Mouse (Mus musculus): ENCODE results near the gene Mea1. TPM values are rescaled to one million over a fixed set of nuclear protein-coding genes. Genes with fewer than 3 reads are reported as not detected.

Gene Mea1
- 11.7 TPM for polyA plus RNA-seq (2014; fragmentation: Illumina TruSeq; extraction: RNeasy Lipid Tissue Mini Kit (QIAGEN cat#74804); ENCODE audit: low read depth, low replicate concordance)

GRCm38 (mm10) chr17:46678416-46678815, at the start of gene Mea1:
TSS of gene Mea1 (plus strand) at chr17:46678793.

GRCm38 (mm10) chr17:46645561-46646321, 32.9 kb upstream of the Mea1 start, which contains the start of the genes Klc4 and Mrpl2:
TSS of gene Klc4 (minus strand) at chr17:46646022.
TSS of gene Mrpl2 (plus strand) at chr17:46646229.

GRCm38 (mm10) chr17:46650232-46651031, 28.2 kb upstream of the Mea1 start, which contains the start of gene Cul7:
TSS of gene Cul7 (plus strand) at chr17:46650337.

DNA sequence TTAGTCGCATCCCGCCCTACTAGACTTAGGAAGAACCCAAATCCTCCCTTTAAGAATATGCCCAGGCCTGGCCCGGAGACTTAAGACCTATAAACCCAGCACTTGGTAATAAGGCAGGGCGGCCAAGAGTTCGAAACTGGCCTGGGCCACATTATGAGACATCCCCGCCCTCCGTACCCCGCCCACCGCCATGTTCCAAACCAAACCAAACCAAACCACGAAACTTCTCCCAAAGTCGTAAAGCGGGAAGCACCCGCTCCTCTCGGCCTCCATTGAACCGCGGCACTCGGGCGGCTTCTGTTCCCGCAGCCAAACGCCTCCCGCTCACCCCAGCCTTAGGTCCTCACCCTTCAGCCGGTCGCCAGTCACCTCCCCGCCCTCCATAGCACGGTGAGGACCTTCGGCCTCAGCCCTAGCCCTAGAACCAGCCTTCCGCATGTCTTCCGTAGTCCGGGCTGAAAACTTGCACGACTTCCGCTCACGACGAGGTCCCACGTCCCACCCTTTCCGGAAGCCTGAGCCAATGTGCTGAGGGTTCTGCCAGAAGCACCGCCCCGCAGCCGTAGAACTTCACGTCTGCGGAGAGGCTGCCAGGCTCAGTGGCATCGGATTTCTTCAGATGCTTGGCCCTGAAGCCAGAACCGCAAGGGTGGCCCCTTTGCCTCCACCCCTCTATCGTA, 4.6 kb upstream of the Mea1 start, which contains the start of gene Rrp36:
Gene Rrp36 (minus strand): TSS at position 503 of the 680 bp plus-strand sequence.

DNA sequence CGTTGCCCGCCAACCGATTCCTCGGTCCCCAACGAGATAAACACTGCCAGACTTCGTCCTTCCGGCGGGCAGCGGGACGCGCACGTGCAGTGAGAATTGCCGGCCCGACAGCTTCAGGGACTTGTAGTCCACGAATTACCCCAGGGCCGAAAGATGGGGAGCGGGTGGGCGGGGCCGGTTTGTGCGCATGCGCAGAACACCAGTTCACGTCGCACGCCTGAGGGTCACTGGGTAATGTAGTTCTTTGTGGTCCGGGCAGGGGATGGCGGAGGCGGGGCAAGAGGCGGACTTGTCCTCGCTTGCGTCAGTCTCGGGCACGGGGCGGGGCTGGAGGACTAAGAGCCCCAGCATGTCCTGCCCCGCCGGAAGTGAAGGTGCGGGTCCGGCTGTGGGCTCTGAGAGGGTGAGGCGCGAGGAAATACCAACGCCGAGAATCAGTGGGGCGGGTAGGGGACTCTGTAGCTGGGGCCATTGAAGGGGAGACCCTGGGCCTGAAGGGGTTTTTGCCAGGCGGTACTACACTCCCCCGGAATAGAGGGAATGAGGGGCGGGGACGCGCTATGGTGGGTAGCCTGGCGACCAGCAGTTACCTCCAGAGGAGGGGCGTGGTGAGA, 2.3 kb downstream of the Mea1 start, which contains the start of gene Klhdc3:
Gene Klhdc3 (minus strand): TSS at position 155 of the 614 bp plus-strand sequence.

GRCm38 (mm10) chr17:46704887-46705835, 26.6 kb downstream of the Mea1 start, which contains the start of gene Ppp2r5d:
TSS of gene Ppp2r5d (minus strand) at chr17:46705111.

GRCm38 (mm10) chr17:46710959-46711597, 32.5 kb downstream of the Mea1 start, which contains the start of gene Pex6:
TSS of gene Pex6 (plus strand) at chr17:46711463.

DNA sequence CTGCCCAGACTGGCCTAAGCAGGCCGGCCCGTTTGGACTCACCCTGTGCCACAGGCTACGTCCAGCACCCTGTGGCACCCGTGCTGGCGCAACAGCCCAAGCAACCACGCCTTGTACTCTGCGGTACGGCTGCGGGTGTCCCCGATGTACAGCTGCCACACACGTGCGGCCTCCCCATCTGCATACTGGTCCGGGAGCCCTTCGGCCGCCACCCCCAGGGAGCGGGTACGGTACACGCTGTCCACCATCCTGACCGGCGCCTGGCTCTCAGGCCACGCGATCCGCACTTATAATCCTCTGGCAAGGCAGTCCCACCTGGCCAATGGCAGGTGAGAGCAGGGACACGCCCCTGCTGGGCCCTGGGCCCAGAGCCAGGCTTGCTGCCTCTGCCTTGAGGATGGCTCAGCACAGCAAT, 50.3 kb downstream of the Mea1 start, which contains the start of gene Gnmt:
Gene Gnmt (minus strand): TSS at position 265 of the 415 bp plus-strand sequence.

Other genes with a start within 250 kb of the Mea1 start
- gene Crip3, start 249.9 kb upstream of the Mea1 start, polyA plus RNA-seq (2014; fragmentation: Illumina TruSeq; extraction: RNeasy Lipid Tissue Mini Kit (QIAGEN cat#74804); ENCODE audit: low read depth, low replicate concordance), result not detected
- gene Slc22a7, start 240.3 kb upstream of the Mea1 start, polyA plus RNA-seq (2014; fragmentation: Illumina TruSeq; extraction: RNeasy Lipid Tissue Mini Kit (QIAGEN cat#74804); ENCODE audit: low read depth, low replicate concordance), result 3.3 TPM
- gene Ttbk1, start 191.1 kb upstream of the Mea1 start, polyA plus RNA-seq (2014; fragmentation: Illumina TruSeq; extraction: RNeasy Lipid Tissue Mini Kit (QIAGEN cat#74804); ENCODE audit: low read depth, low replicate concordance), result 0.05 TPM
- gene Dnph1, start 182.1 kb upstream of the Mea1 start, polyA plus RNA-seq (2014; fragmentation: Illumina TruSeq; extraction: RNeasy Lipid Tissue Mini Kit (QIAGEN cat#74804); ENCODE audit: low read depth, low replicate concordance), result 3.6 TPM
- 0.87 TPM for gene Cul9, start 132.4 kb upstream of the Mea1 start, polyA plus RNA-seq (2014; fragmentation: Illumina TruSeq; extraction: RNeasy Lipid Tissue Mini Kit (QIAGEN cat#74804); ENCODE audit: low read depth, low replicate concordance)
- 0.29 TPM for gene Srf, start 122.6 kb upstream of the Mea1 start, polyA plus RNA-seq (2014; fragmentation: Illumina TruSeq; extraction: RNeasy Lipid Tissue Mini Kit (QIAGEN cat#74804); ENCODE audit: low read depth, low replicate concordance)
- gene Ptk7, start 49.3 kb upstream of the Mea1 start, polyA plus RNA-seq (2014; fragmentation: Illumina TruSeq; extraction: RNeasy Lipid Tissue Mini Kit (QIAGEN cat#74804); ENCODE audit: low read depth, low replicate concordance), result not detected
- gene Klc4, start 32.8 kb upstream of the Mea1 start, polyA plus RNA-seq (2014; fragmentation: Illumina TruSeq; extraction: RNeasy Lipid Tissue Mini Kit (QIAGEN cat#74804); ENCODE audit: low read depth, low replicate concordance), result 1.0 TPM
- 3.9 TPM for gene Mrpl2, start 32.6 kb upstream of the Mea1 start, polyA plus RNA-seq (2014; fragmentation: Illumina TruSeq; extraction: RNeasy Lipid Tissue Mini Kit (QIAGEN cat#74804); ENCODE audit: low read depth, low replicate concordance)
- gene Cul7, start 28.5 kb upstream of the Mea1 start, polyA plus RNA-seq (2014; fragmentation: Illumina TruSeq; extraction: RNeasy Lipid Tissue Mini Kit (QIAGEN cat#74804); ENCODE audit: low read depth, low replicate concordance), result 0.19 TPM
- 3.1 TPM for gene Rrp36, start 4.4 kb upstream of the Mea1 start, polyA plus RNA-seq (2014; fragmentation: Illumina TruSeq; extraction: RNeasy Lipid Tissue Mini Kit (QIAGEN cat#74804); ENCODE audit: low read depth, low replicate concordance)
- gene Klhdc3, start 2.1 kb downstream of the Mea1 start, polyA plus RNA-seq (2014; fragmentation: Illumina TruSeq; extraction: RNeasy Lipid Tissue Mini Kit (QIAGEN cat#74804); ENCODE audit: low read depth, low replicate concordance), result 6.7 TPM
- gene Ppp2r5d, start 26.3 kb downstream of the Mea1 start, polyA plus RNA-seq (2014; fragmentation: Illumina TruSeq; extraction: RNeasy Lipid Tissue Mini Kit (QIAGEN cat#74804); ENCODE audit: low read depth, low replicate concordance), result 6.5 TPM
- gene Pex6, start 32.7 kb downstream of the Mea1 start, polyA plus RNA-seq (2014; fragmentation: Illumina TruSeq; extraction: RNeasy Lipid Tissue Mini Kit (QIAGEN cat#74804); ENCODE audit: low read depth, low replicate concordance), result 0.90 TPM
- gene Gnmt, start 50.4 kb downstream of the Mea1 start, polyA plus RNA-seq (2014; fragmentation: Illumina TruSeq; extraction: RNeasy Lipid Tissue Mini Kit (QIAGEN cat#74804); ENCODE audit: low read depth, low replicate concordance), result 173 TPM
- gene Cnpy3, start 73.4 kb downstream of the Mea1 start, polyA plus RNA-seq (2014; fragmentation: Illumina TruSeq; extraction: RNeasy Lipid Tissue Mini Kit (QIAGEN cat#74804); ENCODE audit: low read depth, low replicate concordance), result 2.3 TPM
- gene Ptcra, start 84.9 kb downstream of the Mea1 start, polyA plus RNA-seq (2014; fragmentation: Illumina TruSeq; extraction: RNeasy Lipid Tissue Mini Kit (QIAGEN cat#74804); ENCODE audit: low read depth, low replicate concordance), result not detected
- gene 2310039H08Rik, start 93.8 kb downstream of the Mea1 start, polyA plus RNA-seq (2014; fragmentation: Illumina TruSeq; extraction: RNeasy Lipid Tissue Mini Kit (QIAGEN cat#74804); ENCODE audit: low read depth, low replicate concordance), result 19.9 TPM
- 34.9 TPM for gene Rpl7l1, start 103.9 kb downstream of the Mea1 start, polyA plus RNA-seq (2014; fragmentation: Illumina TruSeq; extraction: RNeasy Lipid Tissue Mini Kit (QIAGEN cat#74804); ENCODE audit: low read depth, low replicate concordance)
- 5.4 TPM for gene Bicral, start 179.7 kb downstream of the Mea1 start, polyA plus RNA-seq (2014; fragmentation: Illumina TruSeq; extraction: RNeasy Lipid Tissue Mini Kit (QIAGEN cat#74804); ENCODE audit: low read depth, low replicate concordance)
- gene Tbcc, start 211.9 kb downstream of the Mea1 start, polyA plus RNA-seq (2014; fragmentation: Illumina TruSeq; extraction: RNeasy Lipid Tissue Mini Kit (QIAGEN cat#74804); ENCODE audit: low read depth, low replicate concordance), result 2.1 TPM
- gene Prph2, start 231.7 kb downstream of the Mea1 start, polyA plus RNA-seq (2014; fragmentation: Illumina TruSeq; extraction: RNeasy Lipid Tissue Mini Kit (QIAGEN cat#74804); ENCODE audit: low read depth, low replicate concordance), result not detected

Measured in liver, adult 10 weeks (tissue).